13 mouse cellular contexts compared by ENCODE assay signal in genomic region chr11:96972906-96973305, GRCm38 (mm10). TPM values are rescaled to one million over a fixed set of nuclear protein-coding genes. Genes with fewer than 3 reads are reported as not detected.
A peak's percentile ranks its signal among the peaks of the same experiment; 100 is the strongest.
DNase-seq lines count a peak whose midpoint lies in the region; ATAC-seq lines count a peak whose summit lies in the region.
"Had no signal": no experiment of that assay in that cellular context is flagged by ENCODE, and none has a peak within 500 bp of the region (broad histone marks: within the 10 kb centered on the region; RNA-seq: fewer than 3 reads in every experiment).

No protein-coding gene starts in this region.

- peak overlapping the region; percentile 63 for H3K27ac ChIP-seq in hindbrain, embryonic 14.5 days
- H3K27ac ChIP-seq in hindbrain, embryonic 11.5 days (ENCODE audit: low read depth, low read length), result no peak overlapping the region
- peak overlapping the region; percentile 85 for H3K27ac ChIP-seq in macrophage
- H3K27ac ChIP-seq: kidney, postnatal 0 days had no signal

- H3K9me3 ChIP-seq in hindbrain, embryonic 14.5 days (ENCODE audit: control insufficient read depth, low read length), result no peaks in the 10 kb centered on the region
- no peaks in the 10 kb centered on the region for H3K9me3 ChIP-seq in hindbrain, embryonic 11.5 days (ENCODE audit: control insufficient read depth, low read length)
- H3K9me3 ChIP-seq: liver, embryonic 13.5 days had no signal

- ATAC-seq in hindbrain, embryonic 14.5 days (ENCODE audit: low FRiP score), result no peak
- ATAC-seq in hindbrain, embryonic 11.5 days (ENCODE audit: low FRiP score), result no peak

- no peaks in the 10 kb centered on the region for H3K27me3 ChIP-seq in hindbrain, embryonic 14.5 days (ENCODE audit: control insufficient read depth, insufficient read depth, low read length)
- H3K27me3 ChIP-seq in hindbrain, embryonic 11.5 days (ENCODE audit: control insufficient read depth, insufficient read depth, low read length), result no peaks in the 10 kb centered on the region
- H3K27me3 ChIP-seq: liver, embryonic 13.5 days had no signal

- no peaks in the 10 kb centered on the region for H3K36me3 ChIP-seq in hindbrain, embryonic 14.5 days (replicated peaks; ENCODE audit: control insufficient read depth, insufficient read depth)
- no peaks in the 10 kb centered on the region for H3K36me3 ChIP-seq in hindbrain, embryonic 11.5 days (ENCODE audit: control insufficient read depth, insufficient read depth, low read length)
- H3K36me3 ChIP-seq in macrophage (ENCODE audit: inconsistent target), result no peaks in the 10 kb centered on the region

- H3K4me3 ChIP-seq in hindbrain, embryonic 14.5 days (replicated peaks; ENCODE audit: low read length), result no peak overlapping the region
- H3K4me3 ChIP-seq in hindbrain, embryonic 11.5 days (ENCODE audit: low read depth, low read length), result no peak overlapping the region
- no peak overlapping the region for H3K4me3 ChIP-seq in macrophage (ENCODE audit: inconsistent target)
- H3K4me3 ChIP-seq: erythroblast, embryonic 14.5 days; liver, embryonic 13.5 days had no signal

- H3K9ac ChIP-seq in hindbrain, embryonic 14.5 days, result 0 out of 2 replicates have a peak overlapping the region, but pooled peaks have one; percentile 7
- no peak overlapping the region for H3K9ac ChIP-seq in hindbrain, embryonic 11.5 days (ENCODE audit: low read depth, low read length)
- H3K9ac ChIP-seq: liver, embryonic 13.5 days had no signal

- H3K4me1 ChIP-seq in hindbrain, embryonic 14.5 days (replicated peaks; ENCODE audit: control insufficient read depth, insufficient read depth, low read length), result peaks cover 30% of the 10 kb centered on the region
- peaks cover 7% of the 10 kb centered on the region; the same call in 1 of the 2 replicates for H3K4me1 ChIP-seq in hindbrain, embryonic 11.5 days (replicated peaks; ENCODE audit: control insufficient read depth, insufficient read depth, low read length)

- 66% methylated on average over 5 of the region's 5 CpGs for WGBS in hindbrain, embryonic 14.5 days
- WGBS in hindbrain, embryonic 11.5 days, result 86% methylated on average over 5 of the region's 5 CpGs
- 77% methylated on average over 5 of the region's 5 CpGs for whole genome bisulfite sequencing in macrophage (ENCODE audit: missing documents)

- H3K79me2 ChIP-seq in macrophage (ENCODE audit: inconsistent target), result peaks cover 85% of the 10 kb centered on the region

- DNase-seq in cerebellum, adult 9-10 months, result peak; percentile 50
- no peak for DNase-seq in cerebellum, postnatal 4 days (ENCODE audit: low spot score in 2 of 2)
- no peak for DNase-seq in hindbrain, embryonic 14.5 days (ENCODE audit: low spot score)
- no peak for DNase-seq in hindbrain, embryonic 11.5 days (ENCODE audit: low spot score)
- peak; percentile 66 for DNase-seq in adipocyte (ENCODE audit: low spot score)
- no peak for DNase-seq in spleen, postnatal 14 days (ENCODE audit: low spot score in 2 of 2)
- no peak for DNase-seq in left cerebral cortex, adult 8-10 months (ENCODE audit: low spot score in 2 of 2)
- DNase-seq: liver, embryonic 13.5 days; thymus, postnatal 14 days had no signal

- H3K4me2 ChIP-seq in hindbrain, embryonic 14.5 days (replicated peaks), result no peak overlapping the region
- no peak overlapping the region for H3K4me2 ChIP-seq in hindbrain, embryonic 11.5 days (replicated peaks; ENCODE audit: low read depth, low read length)
- H3K4me2 ChIP-seq: liver, embryonic 13.5 days had no signal

RNA-seq across cellular contexts. Expression of gene Sp2, which starts 9.9 kb away (rescaled TPM):
- polyA plus RNA-seq in hindbrain, embryonic 14.5 days (2014; fragmentation: Nextera tagmentation; extraction: Ambion mirVana), result 14.4 and 14.9 TPM in 2 replicates
- polyA plus RNA-seq in hindbrain, embryonic 11.5 days (2014; fragmentation: Nextera tagmentation; extraction: Ambion mirVana), result 17.8 and 22.1 TPM in 2 replicates
- 1 to 10 TPM; 3.6 to 9.3 (median 5.3) TPM for total RNA-seq in macrophage (2018; cell fraction: chromatin; rRNA removed)
- total RNA-seq in macrophage (2018; cell fraction: cytosol; rRNA removed), result 10 to 100 TPM; 13.1 to 20.2 (median 16.4) TPM
- 10 to 100 TPM in 5 of 26 experiments, 1 to 10 TPM in 21; 6.2 to 11.6 (median 9.2) TPM for total RNA-seq in macrophage (2018; cell fraction: nucleus; rRNA removed)
- 10.9 to 20.7 TPM (median 12.1 TPM) in 3 replicates for polyA plus RNA-seq in macrophage (2018)
- total RNA-seq in left cerebral cortex, adult 8-10 months (2022), result 10 to 100 TPM; 10.7 to 15.0 (median 13.0) TPM

RNA-seq across cellular contexts. Expression of gene Pnpo, which starts 29.1 kb away (rescaled TPM):
- 27.5 and 28.9 TPM in 2 replicates for polyA plus RNA-seq in hindbrain, embryonic 14.5 days (2014; fragmentation: Nextera tagmentation; extraction: Ambion mirVana)
- polyA plus RNA-seq in hindbrain, embryonic 11.5 days (2014; fragmentation: Nextera tagmentation; extraction: Ambion mirVana), result 26.0 and 29.5 TPM in 2 replicates
- total RNA-seq in macrophage (2018; cell fraction: chromatin; rRNA removed), result 10 to 100 TPM in 5 of 26 experiments, 1 to 10 TPM in 19, under 1 TPM in 2; 0.44 to 15.2 (median 6.1) TPM
- 10 to 100 TPM; 11.1 to 22.6 (median 16.7) TPM for total RNA-seq in macrophage (2018; cell fraction: cytosol; rRNA removed)
- total RNA-seq in macrophage (2018; cell fraction: nucleus; rRNA removed), result 10 to 100 TPM in 10 of 26 experiments, 1 to 10 TPM in 16; 2.1 to 16.4 (median 7.4) TPM
- polyA plus RNA-seq in macrophage (2018), result 15.4 to 17.0 TPM (median 15.6 TPM) in 3 replicates
- total RNA-seq in left cerebral cortex, adult 8-10 months (2022), result 10 to 100 TPM; 43.7 to 51.2 (median 48.6) TPM

RNA-seq across cellular contexts. Expression of gene Sp6, which starts 40.3 kb away (rescaled TPM):
- 0.09 and 0.16 TPM in 2 replicates for polyA plus RNA-seq in hindbrain, embryonic 14.5 days (2014; fragmentation: Nextera tagmentation; extraction: Ambion mirVana)
- polyA plus RNA-seq in hindbrain, embryonic 11.5 days (2014; fragmentation: Nextera tagmentation; extraction: Ambion mirVana), result 0.07 TPM in 1 of 2 replicates, not detected in the other
- under 1 TPM in 3 of 26 experiments, not detected in 23; 0.16 to 0.50 (median 0.20) TPM for total RNA-seq in macrophage (2018; cell fraction: chromatin; rRNA removed)
- total RNA-seq in macrophage (2018; cell fraction: cytosol; rRNA removed), result under 1 TPM in 5 of 26 experiments, not detected in 21; 0.03 to 0.11 (median 0.04) TPM
- total RNA-seq in macrophage (2018; cell fraction: nucleus; rRNA removed), result under 1 TPM in 5 of 26 experiments, not detected in 21; 0.11 to 0.56 (median 0.17) TPM
- 0.09 TPM in 1 of 3 replicates, not detected in the others for polyA plus RNA-seq in macrophage (2018)
- total RNA-seq in left cerebral cortex, adult 8-10 months (2022), result 1 to 10 TPM; 1.1 to 2.0 (median 1.3) TPM
- total RNA-seq: MEL had no signal
- polyA plus RNA-seq: erythroblast, embryonic 14.5 days had no signal

RNA-seq across cellular contexts. Expression of gene Prr15l, which starts 45.0 kb away (rescaled TPM):
- 0.16 TPM in 2 replicates for polyA plus RNA-seq in hindbrain, embryonic 14.5 days (2014; fragmentation: Nextera tagmentation; extraction: Ambion mirVana)
- 0.82 and 1.1 TPM in 2 replicates for polyA plus RNA-seq in hindbrain, embryonic 11.5 days (2014; fragmentation: Nextera tagmentation; extraction: Ambion mirVana)
- under 1 TPM in 1 of 26 experiments, not detected in 25; 0.62 TPM for total RNA-seq in macrophage (2018; cell fraction: chromatin; rRNA removed)
- under 1 TPM in 1 of 26 experiments, not detected in 25; 0.13 TPM for total RNA-seq in macrophage (2018; cell fraction: cytosol; rRNA removed)
- under 1 TPM in 5 of 26 experiments, not detected in 21; 0.40 to 0.92 (median 0.72) TPM for total RNA-seq in macrophage (2018; cell fraction: nucleus; rRNA removed)
- 0.19 TPM in 1 of 3 replicates, not detected in the others for polyA plus RNA-seq in macrophage (2018)
- not detected for total RNA-seq in left cerebral cortex, adult 8-10 months (2022)

RNA-seq across cellular contexts. Expression of gene Cdk5rap3, which starts 56.6 kb away (rescaled TPM):
- 74.0 and 77.8 TPM in 2 replicates for polyA plus RNA-seq in hindbrain, embryonic 14.5 days (2014; fragmentation: Nextera tagmentation; extraction: Ambion mirVana)
- polyA plus RNA-seq in hindbrain, embryonic 11.5 days (2014; fragmentation: Nextera tagmentation; extraction: Ambion mirVana), result 95.5 and 98.2 TPM in 2 replicates
- 10 to 100 TPM in 19 of 26 experiments, 1 to 10 TPM in 7; 3.0 to 54.9 (median 21.8) TPM for total RNA-seq in macrophage (2018; cell fraction: chromatin; rRNA removed)
- total RNA-seq in macrophage (2018; cell fraction: cytosol; rRNA removed), result 10 to 100 TPM in 23 of 26 experiments, 1 to 10 TPM in 3; 8.5 to 17.6 (median 13.3) TPM
- total RNA-seq in macrophage (2018; cell fraction: nucleus; rRNA removed), result 10 to 100 TPM in 17 of 26 experiments, 1 to 10 TPM in 9; 3.6 to 32.5 (median 14.1) TPM
- 15.0 to 17.0 TPM (median 16.0 TPM) in 3 replicates for polyA plus RNA-seq in macrophage (2018)
- 10 to 100 TPM; 40.6 to 44.6 (median 41.9) TPM for total RNA-seq in left cerebral cortex, adult 8-10 months (2022)

Comparison
In these comparisons a context has a peak if more than half of its experiments do, and no peak if none do; other contexts are left out.
1. DNase-seq: peak in cerebellum, adult 9-10 months (single experiment) and adipocyte (single experiment); none in cerebellum, postnatal 4 days (0 of 2), hindbrain, embryonic 14.5 days (single experiment), hindbrain, embryonic 11.5 days (single experiment), spleen, postnatal 14 days (0 of 2) and left cerebral cortex, adult 8-10 months (0 of 2).